Mouse (Mus musculus) neural tube, postnatal 0 days (tissue): ENCODE results near the gene Nomo1. TPM values are rescaled to one million over a fixed set of nuclear protein-coding genes. Genes with fewer than 3 reads are reported as not detected.

Source experiments
- polyA plus RNA-seq: library from polyadenylated mRNA; unstranded; fragments of >200 nt; fragmentation: Nextera tagmentation; extraction: Ambion mirVana; gene quantifications from 2 replicates; pipeline ENCODE4 v1.2.1, GENCODE M21; 2015

Nomo1 gene
- polyA plus RNA-seq, result 36.7 and 41.6 TPM in 2 replicates

GRCm38 (mm10) chr7:46033109-46033869 lies at the start of gene Nomo1:
TSS of gene Nomo1 (plus strand) at chr7:46033698.

DNA sequence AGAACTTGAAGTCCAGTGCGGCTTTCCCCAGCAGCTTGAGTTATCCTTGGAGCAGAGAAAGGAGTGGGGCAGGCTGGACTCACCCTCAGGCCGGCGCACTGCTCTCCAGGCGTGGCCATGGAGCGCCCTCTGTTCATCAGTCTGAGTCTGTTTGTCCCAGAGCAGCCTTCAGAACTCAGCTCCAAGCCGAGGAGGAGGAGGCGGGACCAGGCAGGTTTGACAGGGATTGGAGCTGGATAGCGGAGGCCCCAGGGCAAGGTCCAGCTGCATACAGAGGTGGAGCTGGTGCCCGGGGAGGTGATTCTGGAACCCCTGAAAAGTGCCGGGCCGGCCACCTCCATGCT lies 3.4 kb upstream of the Nomo1 start, which contains the start of gene Abcc6:
TSS of gene Abcc6 (minus strand) at position 158 of the 344 bp plus-strand sequence.

GRCm38 (mm10) chr7:46100563-46100962 lies 67.1 kb downstream of the Nomo1 start, which contains the start of gene Kcnj11:
TSS of gene Kcnj11 (minus strand) at chr7:46100764.

Other genes starting within 250 kb of the Nomo1 start
- gene Lmtk3, start 250.0 kb upstream of the Nomo1 start, polyA plus RNA-seq, result 19.1 and 20.2 TPM in 2 replicates
- 9.0 and 9.5 TPM in 2 replicates for gene Sult2b1, start 249.0 kb upstream of the Nomo1 start, polyA plus RNA-seq
- 202 and 212 TPM in 2 replicates for gene Cyth2, start 219.1 kb upstream of the Nomo1 start, polyA plus RNA-seq
- gene Kcnj14, start 208.9 kb upstream of the Nomo1 start, polyA plus RNA-seq, result 2.1 and 2.3 TPM in 2 replicates
- gene Grwd1, start 202.8 kb upstream of the Nomo1 start, polyA plus RNA-seq, result 41.4 and 43.8 TPM in 2 replicates
- 51.6 and 60.3 TPM in 2 replicates for gene Kdelr1, start 160.9 kb upstream of the Nomo1 start, polyA plus RNA-seq
- gene Grin2d, start 155.3 kb upstream of the Nomo1 start, polyA plus RNA-seq, result 7.6 and 9.0 TPM in 2 replicates
- gene Syngr4, start 137.0 kb upstream of the Nomo1 start, polyA plus RNA-seq, result 0.34 TPM in 1 of 2 replicates, not detected in the other
- 7.3 and 8.2 TPM in 2 replicates for gene Tmem143, start 136.8 kb upstream of the Nomo1 start, polyA plus RNA-seq
- gene Emp3, start 112.3 kb upstream of the Nomo1 start, polyA plus RNA-seq, result 56.9 and 74.0 TPM in 2 replicates
- 6.9 and 7.0 TPM in 2 replicates for gene Ccdc114, start 109.6 kb upstream of the Nomo1 start, polyA plus RNA-seq
- gene Abcc6, start 3.4 kb upstream of the Nomo1 start, polyA plus RNA-seq, result 0.41 and 0.76 TPM in 2 replicates
- 2.6 and 3.5 TPM in 2 replicates for gene Kcnj11, start 67.1 kb downstream of the Nomo1 start, polyA plus RNA-seq
- gene Abcc8, start 146.3 kb downstream of the Nomo1 start, polyA plus RNA-seq, result 11.4 and 13.1 TPM in 2 replicates
- 0.75 and 1.5 TPM in 2 replicates for gene Ush1c, start 204.8 kb downstream of the Nomo1 start, polyA plus RNA-seq
- 0.08 TPM in 1 of 2 replicates, not detected in the other for gene Otog, start 207.3 kb downstream of the Nomo1 start, polyA plus RNA-seq